Comparison of ENCODE assay signal across 7 mouse cellular contexts in genomic region chr4:125124424-125125209, GRCm38 (mm10). TPM values are rescaled to one million over a fixed set of nuclear protein-coding genes. Genes with fewer than 3 reads are reported as not detected.
DNase-seq lines count a peak whose midpoint lies in the region; ATAC-seq and TF ChIP-seq lines count a peak whose summit lies in the region.

No protein-coding gene starts in this region.

- peak overlapping the region; percentile 27; the same call in 1 of the 2 replicates for H3K4me2 ChIP-seq in intestine, postnatal 0 days (replicated peaks; ENCODE audit: low read depth)
- H3K4me2 ChIP-seq in forebrain, embryonic 14.5 days (ENCODE audit: low read length): no peak overlapping the region

- H3K27ac ChIP-seq in intestine, postnatal 0 days (ENCODE audit: low read depth, low read length): peak overlapping the region; percentile 72
- peak overlapping the region; percentile 88 for H3K27ac ChIP-seq in macrophage
- H3K27ac ChIP-seq in forebrain, embryonic 14.5 days (ENCODE audit: low read depth, low read length): no peak overlapping the region

- ATAC-seq in CD4-positive, CD25-positive, alpha-beta regulatory T cell, adult 4 months: peak; percentile 62
- peak; percentile 66 for ATAC-seq in activated CD4-positive, CD25-positive, alpha-beta regulatory T cell, adult 4 months
- ATAC-seq in intestine, postnatal 0 days: peak; percentile 46
- ATAC-seq in frontal cortex, adult (ENCODE audit: low TSS enrichment): no peak
- ATAC-seq in forebrain, embryonic 14.5 days: no peak

- no peak for TF ChIP-seq CTCF in intestine, postnatal 0 days (IDR thresholded peaks at IDR 0.05; ENCODE audit: low read depth)

- 25% methylated on average over 7 of the region's 7 CpGs for WGBS in intestine, postnatal 0 days
- 8% methylated on average over 7 of the region's 7 CpGs for WGBS in macrophage (ENCODE audit: missing documents)
- 47% methylated on average over 7 of the region's 7 CpGs for WGBS in forebrain, embryonic 14.5 days

- H3K36me3 ChIP-seq in intestine, postnatal 0 days (ENCODE audit: control insufficient read depth, insufficient read depth): peaks cover 16% of the 10 kb centered on the region
- peaks cover 24% of the 10 kb centered on the region; the same call in 1 of the 2 replicates for H3K36me3 ChIP-seq in macrophage (ENCODE audit: inconsistent target)
- no peaks in the 10 kb centered on the region for H3K36me3 ChIP-seq in forebrain, embryonic 14.5 days (ENCODE audit: control insufficient read depth, insufficient read depth, low read length)

- no peak overlapping the region; the same call in 1 of the 2 replicates for H3K9ac ChIP-seq in intestine, postnatal 0 days (ENCODE audit: low read depth, low read length)
- no peak overlapping the region for H3K9ac ChIP-seq in forebrain, embryonic 14.5 days (ENCODE audit: low read length)

- no peak overlapping the region for H3K4me3 ChIP-seq in intestine, postnatal 0 days (ENCODE audit: low read depth, low read length)
- peak overlapping the region; percentile 2; the same call in 1 of the 2 replicates for H3K4me3 ChIP-seq in macrophage (ENCODE audit: inconsistent target)
- no peak overlapping the region for H3K4me3 ChIP-seq in forebrain, embryonic 14.5 days (ENCODE audit: low read depth, low read length)

- H3K27me3 ChIP-seq in intestine, postnatal 0 days (replicated peaks; ENCODE audit: control insufficient read depth, insufficient read depth, low read length): no peaks in the 10 kb centered on the region
- H3K27me3 ChIP-seq in forebrain, embryonic 14.5 days (replicated peaks; ENCODE audit: control insufficient read depth, insufficient read depth, low read length): 0 out of 2 replicates have a peak, but pooled peaks cover 10% of the 10 kb centered on the region

- no peaks in the 10 kb centered on the region for H3K9me3 ChIP-seq in intestine, postnatal 0 days (ENCODE audit: control insufficient read depth)
- no peaks in the 10 kb centered on the region for H3K9me3 ChIP-seq in forebrain, embryonic 14.5 days (replicated peaks; ENCODE audit: control insufficient read depth, low read length)

- DNase-seq in right cerebral cortex, postnatal 14 days: no peak
- no peak for DNase-seq in forebrain, embryonic 14.5 days (ENCODE audit: low spot score)

- H3K79me2 ChIP-seq in macrophage (ENCODE audit: inconsistent target): peaks cover 78% of the 10 kb centered on the region

- H3K4me1 ChIP-seq in intestine, postnatal 0 days (replicated peaks; ENCODE audit: control insufficient read depth, insufficient read depth, low read length): peaks cover 23% of the 10 kb centered on the region
- peaks cover 10% of the 10 kb centered on the region; the same call in 1 of the 2 replicates for H3K4me1 ChIP-seq in forebrain, embryonic 14.5 days (ENCODE audit: control insufficient read depth, insufficient read depth, low read length)

RNA-seq across cellular contexts. Expression of gene Zc3h12a, which starts 3.0 kb away (rescaled TPM):
- 1 to 10 TPM; 3.6 to 4.4 TPM for polyA plus RNA-seq in CD4-positive, CD25-positive, alpha-beta regulatory T cell, adult 4 months (2017; shearing (Covaris generic))
- polyA plus RNA-seq in activated CD4-positive, CD25-positive, alpha-beta regulatory T cell, adult 4 months (2017; shearing (Covaris generic)): 1 to 10 TPM; 5.0 to 5.9 TPM
- polyA plus RNA-seq in intestine, postnatal 0 days (2015; fragmentation: Nextera tagmentation; extraction: Ambion mirVana): 1.3 and 1.5 TPM in 2 replicates
- 100 to 1,000 TPM in 20 of 26 experiments, 10 to 100 TPM in 6; 57.3 to 229 (median 148) TPM for total RNA-seq in macrophage (2018; cell fraction: chromatin; rRNA removed)
- total RNA-seq in macrophage (2018; cell fraction: cytosol; rRNA removed): 100 to 1,000 TPM in 8 of 26 experiments, 10 to 100 TPM in 18; 12.0 to 167 (median 56.6) TPM
- 100 to 1,000 TPM in 18 of 26 experiments, 10 to 100 TPM in 8; 39.0 to 219 (median 148) TPM for total RNA-seq in macrophage (2018; cell fraction: nucleus; rRNA removed)
- 6.2 to 14.2 TPM (median 8.5 TPM) in 3 replicates for polyA plus RNA-seq in macrophage (2018)
- 0.14 and 0.32 TPM in 2 replicates for polyA plus RNA-seq in forebrain, embryonic 14.5 days (2014; fragmentation: Nextera tagmentation; extraction: Ambion mirVana)

RNA-seq across cellular contexts. Expression of gene Meaf6, which starts 39.7 kb away (rescaled TPM):
- 10 to 100 TPM; 56.7 to 74.8 TPM for polyA plus RNA-seq in CD4-positive, CD25-positive, alpha-beta regulatory T cell, adult 4 months (2017; shearing (Covaris generic))
- 10 to 100 TPM; 62.6 to 68.1 TPM for polyA plus RNA-seq in activated CD4-positive, CD25-positive, alpha-beta regulatory T cell, adult 4 months (2017; shearing (Covaris generic))
- polyA plus RNA-seq in intestine, postnatal 0 days (2015; fragmentation: Nextera tagmentation; extraction: Ambion mirVana): 23.0 and 24.8 TPM in 2 replicates
- total RNA-seq in macrophage (2018; cell fraction: chromatin; rRNA removed): 10 to 100 TPM; 11.9 to 63.3 (median 32.7) TPM
- total RNA-seq in macrophage (2018; cell fraction: cytosol; rRNA removed): 10 to 100 TPM; 17.9 to 37.9 (median 23.7) TPM
- 10 to 100 TPM in 25 of 26 experiments, 1 to 10 TPM in 1; 9.1 to 45.3 (median 21.4) TPM for total RNA-seq in macrophage (2018; cell fraction: nucleus; rRNA removed)
- polyA plus RNA-seq in macrophage (2018): 18.5 to 49.2 TPM (median 35.8 TPM) in 3 replicates
- 153 and 164 TPM in 2 replicates for polyA plus RNA-seq in forebrain, embryonic 14.5 days (2014; fragmentation: Nextera tagmentation; extraction: Ambion mirVana)

RNA-seq across cellular contexts. Expression of gene Snip1, which starts 58.1 kb away (rescaled TPM):
- 1 to 10 TPM; 5.1 to 8.8 TPM for polyA plus RNA-seq in CD4-positive, CD25-positive, alpha-beta regulatory T cell, adult 4 months (2017; shearing (Covaris generic))
- polyA plus RNA-seq in activated CD4-positive, CD25-positive, alpha-beta regulatory T cell, adult 4 months (2017; shearing (Covaris generic)): 10 to 100 TPM in 1 of 2 experiments, 1 to 10 TPM in 1; 8.2 to 10.6 TPM
- polyA plus RNA-seq in intestine, postnatal 0 days (2015; fragmentation: Nextera tagmentation; extraction: Ambion mirVana): 13.6 and 15.5 TPM in 2 replicates
- 10 to 100 TPM in 22 of 26 experiments, 1 to 10 TPM in 4; 6.2 to 19.7 (median 15.0) TPM for total RNA-seq in macrophage (2018; cell fraction: chromatin; rRNA removed)
- 10 to 100 TPM; 14.5 to 23.3 (median 19.6) TPM for total RNA-seq in macrophage (2018; cell fraction: cytosol; rRNA removed)
- total RNA-seq in macrophage (2018; cell fraction: nucleus; rRNA removed): 10 to 100 TPM; 10.2 to 22.7 (median 17.1) TPM
- 15.9 to 19.4 TPM (median 15.9 TPM) in 3 replicates for polyA plus RNA-seq in macrophage (2018)
- 28.9 and 31.3 TPM in 2 replicates for polyA plus RNA-seq in forebrain, embryonic 14.5 days (2014; fragmentation: Nextera tagmentation; extraction: Ambion mirVana)

RNA-seq across cellular contexts. Expression of gene Dnali1, which starts 59.1 kb away (rescaled TPM):
- not detected for polyA plus RNA-seq in CD4-positive, CD25-positive, alpha-beta regulatory T cell, adult 4 months (2017; shearing (Covaris generic))
- polyA plus RNA-seq in activated CD4-positive, CD25-positive, alpha-beta regulatory T cell, adult 4 months (2017; shearing (Covaris generic)): not detected
- not detected in 2 replicates for polyA plus RNA-seq in intestine, postnatal 0 days (2015; fragmentation: Nextera tagmentation; extraction: Ambion mirVana)
- not detected for total RNA-seq in macrophage (2018; cell fraction: chromatin; rRNA removed)
- total RNA-seq in macrophage (2018; cell fraction: cytosol; rRNA removed): under 1 TPM in 8 of 26 experiments, not detected in 18; 0.03 to 0.17 (median 0.07) TPM
- total RNA-seq in macrophage (2018; cell fraction: nucleus; rRNA removed): not detected
- polyA plus RNA-seq in macrophage (2018): 0.09 TPM in 1 of 3 replicates, not detected in the others
- 1.1 and 1.3 TPM in 2 replicates for polyA plus RNA-seq in forebrain, embryonic 14.5 days (2014; fragmentation: Nextera tagmentation; extraction: Ambion mirVana)

Comparison
In these comparisons a context has a peak if more than half of its experiments do, and no peak if none do; other contexts are left out.
1. ATAC-seq: peak in CD4-positive, CD25-positive, alpha-beta regulatory T cell, adult 4 months (single experiment), activated CD4-positive, CD25-positive, alpha-beta regulatory T cell, adult 4 months (single experiment) and intestine, postnatal 0 days (single experiment); none in frontal cortex, adult (single experiment) and forebrain, embryonic 14.5 days (single experiment).